Mouse (Mus musculus) spleen, adult 2 months (tissue): ENCODE results near the gene Clpb.

ENCODE experiments used
- CTCF ChIP-seq: fragments of 200-500 bp; IDR thresholded peaks from 2 replicates; pipeline ENCODE4 v1.5.1; 2011; ENCODE audit warnings: mild to moderate bottlenecking, inconsistent platforms; ENCODE audit not compliant: insufficient read depth, insufficient read length, insufficient replicate concordance; ENCODE audit errors: extremely low read depth
- POLR2A ChIP-seq: fragments of 200-500 bp; IDR thresholded peaks from 2 replicates; pipeline ENCODE4 v1.6.1; 2011; ENCODE audit warnings: low read depth, low read length, inconsistent platforms

DNA sequence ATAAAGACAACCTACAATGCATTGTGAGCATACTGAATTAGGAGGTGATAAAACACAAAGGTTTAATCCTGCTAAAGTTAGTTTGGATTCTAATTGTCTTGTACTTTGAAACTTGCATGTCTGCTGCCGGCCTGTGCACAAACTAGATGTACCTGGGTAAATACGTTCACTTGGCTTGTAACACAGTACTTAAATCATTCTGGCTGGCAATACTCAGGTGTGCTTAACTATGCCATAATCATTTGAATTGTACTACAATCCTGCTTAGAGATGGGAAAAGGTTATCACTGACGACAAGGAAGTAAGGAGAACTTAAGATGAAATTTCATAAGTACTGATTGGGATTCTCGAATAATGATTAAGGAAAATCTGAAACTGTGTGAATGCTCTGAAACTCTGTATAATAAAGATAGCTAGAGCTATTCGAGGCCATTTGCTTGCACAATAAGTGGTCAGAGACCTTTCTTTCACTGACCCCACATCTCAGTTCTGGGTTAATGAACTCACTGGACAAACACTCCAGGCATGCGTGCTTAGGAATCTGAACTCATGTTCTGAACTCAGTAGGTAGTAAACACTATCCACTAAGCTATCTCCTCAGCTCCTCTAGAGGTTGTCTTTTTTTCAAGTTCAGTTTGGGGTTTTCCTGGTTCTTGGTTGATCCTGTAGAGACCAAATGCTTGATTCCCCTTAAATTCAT is 47.1 kb upstream of the Clpb start:
- TF ChIP-seq CTCF, result no peak
- TF ChIP-seq POLR2A, result no peak
